Mouse (Mus musculus) heart, adult 2 months (tissue): ENCODE measurements around the gene Gm42688. TPM values are rescaled to one million over a fixed set of nuclear protein-coding genes. Genes with fewer than 3 reads are reported as not detected.
A peak's percentile ranks its signal among the peaks of the same experiment; 100 is the strongest.

Experiments
- DNase-seq, 2 experiments: peaks; one replicate each; pipeline ENCODE4 v3.0.0; 2021
- H3K27ac ChIP-seq: fragments of 200-600 bp; 2 replicates; pipeline ENCODE4 v1.8.1; 2022
- H3K27me3 ChIP-seq: fragments of 200-500 bp; 2 replicates; pipeline ENCODE4 v1.6.1; 2012; ENCODE audit warnings: mild to moderate bottlenecking, low read length, inconsistent platforms, mixed read lengths; ENCODE audit not compliant: control insufficient read depth, insufficient read depth
- H3K36me3 ChIP-seq: fragments of 200-500 bp; 2 replicates; pipeline ENCODE4 v1.6.1; 2012; ENCODE audit warnings: low read length, inconsistent platforms; ENCODE audit not compliant: control insufficient read depth, insufficient read depth
- H3K4me1 ChIP-seq: fragments of 200-500 bp; 2 replicates; pipeline ENCODE4 v1.6.1; 2011; ENCODE audit warnings: low read length; ENCODE audit not compliant: control insufficient read depth, insufficient read depth
- H3K4me3 ChIP-seq: fragments of 200-600 bp; 2 replicates; pipeline ENCODE4 v1.8.1; 2022
- H3K79me2 ChIP-seq: fragments of 200-500 bp; replicated peaks from 2 replicates; pipeline ENCODE4 v1.6.1; 2012; ENCODE audit warnings: mild to moderate bottlenecking, inconsistent platforms, low read length, moderate library complexity, mixed read lengths; ENCODE audit not compliant: control insufficient read depth, insufficient read depth
- H3K9ac ChIP-seq: fragments of 200-500 bp; 2 replicates; pipeline ENCODE4 v1.6.1; 2012; ENCODE audit warnings: low read depth, mild to moderate bottlenecking, control low read depth, inconsistent platforms, low read length, mixed read lengths
- CTCF ChIP-seq: fragments of 200-600 bp; IDR thresholded peaks from 2 replicates; pipeline ENCODE4 v1.8.1; 2022; ENCODE audit warnings: antibody characterized with exemption, mild to moderate bottlenecking, moderate library complexity
- EP300 ChIP-seq: fragments of 200-500 bp; IDR thresholded peaks from 2 replicates; pipeline ENCODE4 v1.6.1; 2011; ENCODE audit warnings: low read depth, low read length, control low read depth; ENCODE audit not compliant: insufficient read depth
- POLR2A ChIP-seq: fragments of 200-500 bp; IDR thresholded peaks from 2 replicates; pipeline ENCODE4 v1.6.1; 2011; ENCODE audit warnings: mild to moderate bottlenecking, low read depth, low read length, control low read depth; ENCODE audit not compliant: insufficient read depth
- WGBS: fragments of 180-500 bp; shearing (Covaris S2); methylation state at CpG from one replicate; pipeline ENCODE4 v1.1.7; 2018; 5-methylcytosine and 5-hydroxymethylcytosine counted together
- intact Hi-C: fragments of 180-260 bp; cut with DNase I; formaldehyde crosslinking; loops from one replicate; pipeline ENCODE4 v1.15.1; 2025
- polyA plus RNA-seq: library from polyadenylated mRNA; depleted of rRNA; stranded (reverse); fragments of >200 nt; gene quantifications from 2 replicates; pipeline ENCODE4 v1.2.3, GENCODE M21; 2012
- total RNA-seq, 2 experiments: library from RNA; stranded (reverse); gene quantifications; 2 replicates each; pipeline ENCODE4 v1.2.3; 2021

Gene Gm42688
- total and polyA plus RNA-seq, 3 experiments, result 0.80 to 1.6 (median 0.94) TPM

- Histone ChIP-seq H3K4me3 (peak overlapping the region; percentile 72), H3K36me3 (no peaks in the 10 kb centered on the region), H3K9ac (peak overlapping the region; percentile 91), H3K4me1 (peaks cover 4% of the 10 kb centered on the region), H3K27ac (peak overlapping the region; percentile 89), H3K79me2 (no peaks in the 10 kb centered on the region), H3K27me3 (no peaks in the 10 kb centered on the region)
- TF ChIP-seq EP300 (no peak), CTCF (peak; percentile 66)
- intact Hi-C loops, result loop anchor here (1.0 to 10.0 kb wide), 2 partner anchors 106 to 163 kb away; no protein-coding TSS in a partner anchor
- under 1% methylated on average over 74 of the region's 74 CpGs for WGBS
- DNase-seq, result peak; percentile 79 to 80
Measured at GRCm38 (mm10) chr6:83101688-83102556, 505 bp downstream of the Gm42688 start.

- no peaks in the 10 kb centered on the region for H3K27me3 ChIP-seq
- no peak overlapping the region for H3K4me3 ChIP-seq
- intact Hi-C loops, result loop anchor here (10.0 kb wide), 1 partner anchor 162 kb away; no protein-coding TSS in a partner anchor
- H3K4me1 ChIP-seq, result peaks cover 4% of the 10 kb centered on the region
- H3K79me2 ChIP-seq, result no peaks in the 10 kb centered on the region
- DNase-seq, result no peak
- no peak overlapping the region for H3K27ac ChIP-seq
- 69% methylated on average over 11 of the region's 11 CpGs for WGBS
- H3K36me3 ChIP-seq, result no peaks in the 10 kb centered on the region
- H3K9ac ChIP-seq, result no peak overlapping the region
- TF ChIP-seq CTCF (no peak), EP300 (no peak), POLR2A (no peak)
Measured at GRCm38 (mm10) chr6:83103130-83103650, 1.8 kb downstream of the Gm42688 start.

DNA sequence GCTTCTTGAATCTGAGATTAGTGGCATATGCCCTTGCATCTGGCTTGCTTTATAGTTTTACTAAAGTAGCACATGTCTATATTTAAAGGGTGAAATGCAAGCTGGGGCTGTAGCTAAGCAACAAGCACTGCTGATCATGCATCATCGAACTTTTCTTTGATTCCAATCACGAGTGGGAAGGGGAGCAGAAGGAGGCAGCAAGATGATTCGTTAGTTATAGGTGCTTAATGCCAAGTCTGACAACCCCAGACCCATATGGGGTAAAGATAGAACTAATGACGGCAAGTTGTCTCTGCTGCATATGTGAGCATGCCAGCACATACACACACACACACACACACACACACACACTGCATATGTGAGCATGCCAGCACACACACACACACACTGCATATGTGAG is 2.7 kb downstream of the Gm42688 start:
- intact Hi-C loops, result loop anchor here (10.0 kb wide), 1 partner anchor 161 kb away; no protein-coding TSS in a partner anchor
- WGBS, result 88% methylated on average over 4 of the region's 4 CpGs

DNA sequence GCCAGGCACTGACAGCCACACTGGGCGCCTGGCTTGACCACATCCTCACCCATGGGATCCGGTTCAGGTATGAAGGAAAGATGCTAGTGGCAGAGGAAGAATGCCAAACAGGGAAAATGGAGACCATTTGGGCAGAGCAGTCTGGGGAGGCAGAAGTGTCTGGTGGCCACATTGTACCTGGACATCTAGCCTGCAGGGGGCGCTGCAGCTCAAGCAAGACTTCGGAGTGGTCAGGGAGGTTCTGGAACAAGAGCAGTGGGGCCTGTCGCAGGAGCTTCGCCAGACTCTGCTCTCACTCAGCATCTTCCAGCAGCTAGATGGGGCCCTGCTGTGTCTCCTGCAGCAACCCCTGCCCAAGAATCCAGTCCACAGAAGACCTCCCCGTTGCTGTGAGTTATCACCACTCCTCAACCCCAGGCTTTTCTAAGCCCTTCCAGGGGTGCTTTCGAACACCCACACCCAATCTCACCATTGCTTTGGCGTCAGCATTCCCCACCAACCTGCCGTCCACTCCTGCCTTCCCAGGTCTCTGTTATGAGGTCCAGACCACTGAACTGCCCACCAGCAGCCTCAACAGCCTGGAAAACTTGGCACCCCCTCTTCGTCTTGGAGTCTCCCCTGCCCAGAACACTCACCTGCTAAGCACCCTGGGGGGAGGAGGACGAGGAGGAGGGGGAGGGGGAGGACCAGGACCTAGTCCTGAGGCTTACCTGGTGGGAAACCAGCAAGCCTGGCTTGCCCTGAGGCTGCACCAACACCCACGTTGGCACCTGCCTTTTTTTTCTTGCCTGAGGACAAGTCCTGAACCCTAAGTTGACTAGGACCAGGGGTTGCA is 6.4 kb downstream of the Gm42688 start:
- H3K9ac ChIP-seq, result no peak overlapping the region

More for the DNA sequence above, 2.7 kb downstream of the Gm42688 start:
- Histone ChIP-seq H3K4me1 (peaks cover 4% of the 10 kb centered on the region), H3K4me3 (no peak overlapping the region), H3K27me3 (no peaks in the 10 kb centered on the region), H3K27ac (no peak overlapping the region), H3K36me3 (no peaks in the 10 kb centered on the region), H3K79me2 (no peaks in the 10 kb centered on the region; the same call in 1 of the 2 replicates), H3K9ac (no peak overlapping the region)
- DNase-seq, result no peak
- no peak for TF ChIP-seq POLR2A
- TF ChIP-seq EP300, result no peak
- TF ChIP-seq CTCF, result no peak

More for the DNA sequence above, 6.4 kb downstream of the Gm42688 start:
- WGBS, result 44% methylated on average over 13 of the region's 13 CpGs
- H3K27ac ChIP-seq, result no peak overlapping the region; the same call in 1 of the 2 replicates
- peak; percentile 70 to 80 for DNase-seq
- no peaks in the 10 kb centered on the region for H3K36me3 ChIP-seq
- H3K27me3 ChIP-seq, result no peaks in the 10 kb centered on the region
- intact Hi-C loops, result loop anchor here (2.0 to 10.0 kb wide), 3 partner anchors 51 to 157 kb away; partner anchors contain the start of genes Aup1 and Htra2
- peaks cover 3% of the 10 kb centered on the region; the same call in 1 of the 2 replicates for H3K4me1 ChIP-seq
- TF ChIP-seq EP300 (no peak), POLR2A (no peak), CTCF (peak; percentile 83)
- H3K79me2 ChIP-seq, result no peaks in the 10 kb centered on the region; the same call in 1 of the 2 replicates
- peak overlapping the region; percentile 75; the same call in 1 of the 2 replicates for H3K4me3 ChIP-seq
